Mouse (Mus musculus) hindlimb bud, embryonic 11.5 days (tissue): ENCODE results near the gene Foxl1.
"Not testable (repeated sequence)": the region's sequence is repeated elsewhere in the genome, so short reads cannot be mapped to it uniquely, and the experiment has no call there.

Experiments
- DNase-seq: peaks from one replicate; pipeline ENCODE4 v3.0.0-alpha.2; 2012; ENCODE audit warnings: low read depth, low spot score; ENCODE audit errors: extremely low spot score

Gene Foxl1

GRCm38 (mm10) chr8:121124547-121125239 lies 3.0 kb upstream of the Foxl1 start:
- DNase-seq = no peak

GRCm38 (mm10) chr8:121125311-121125876 lies 2.3 kb upstream of the Foxl1 start:
- DNase-seq = no peak

- no peak for DNase-seq
Observed at GRCm38 (mm10) chr8:121126191-121126590, 1.5 kb upstream of the Foxl1 start.

GRCm38 (mm10) chr8:121126694-121127093 lies 1.0 kb upstream of the Foxl1 start:
- no peak for DNase-seq

- DNase-seq = no peak
Observed at GRCm38 (mm10) chr8:121127291-121127701, 444 bp upstream of the Foxl1 start.

GRCm38 (mm10) chr8:121128531-121129264 lies 958 bp downstream of the Foxl1 start:
- DNase-seq = no peak

GRCm38 (mm10) chr8:121129265-121129940 lies 1.7 kb downstream of the Foxl1 start:
- DNase-seq = no peak

GRCm38 (mm10) chr8:121130522-121130921 lies 2.8 kb downstream of the Foxl1 start:
- no peak for DNase-seq

- no peak for DNase-seq
Observed at GRCm38 (mm10) chr8:121132961-121133513, 5.3 kb downstream of the Foxl1 start.

GRCm38 (mm10) chr8:121134102-121134501 lies 6.4 kb downstream of the Foxl1 start:
- no peak for DNase-seq

- no peak for DNase-seq
Observed at GRCm38 (mm10) chr8:121134512-121134911, 6.8 kb downstream of the Foxl1 start.

GRCm38 (mm10) chr8:121136856-121137255 lies 9.1 kb downstream of the Foxl1 start:
- DNase-seq = no peak

- DNase-seq = not testable (repeated sequence)
Observed at GRCm38 (mm10) chr8:121145457-121146134, 17.9 kb downstream of the Foxl1 start.

GRCm38 (mm10) chr8:121148573-121149083 lies 20.9 kb downstream of the Foxl1 start:
- no peak for DNase-seq

GRCm38 (mm10) chr8:121152394-121152793 lies 24.7 kb downstream of the Foxl1 start:
- no peak for DNase-seq

GRCm38 (mm10) chr8:121156990-121157491 lies 29.3 kb downstream of the Foxl1 start:
- no peak for DNase-seq

GRCm38 (mm10) chr8:121158812-121159211 lies 31.1 kb downstream of the Foxl1 start:
- no peak for DNase-seq

GRCm38 (mm10) chr8:121161437-121161836 lies 33.7 kb downstream of the Foxl1 start:
- DNase-seq = no peak

- no peak for DNase-seq
Observed at GRCm38 (mm10) chr8:121162413-121162812, 34.7 kb downstream of the Foxl1 start.
